Mouse (Mus musculus) intestine, embryonic 16.5 days (tissue): ENCODE data around the gene Fam107b. TPM values are rescaled to one million over a fixed set of nuclear protein-coding genes. Genes with fewer than 3 reads are reported as not detected.

Experiments
- ATAC-seq: fragments of 200-750 bp; cut with Nextera tagmentation; 2 replicates; pipeline ENCODE4 v1.8.0; 2017; ENCODE audit warnings: moderate TSS enrichment, moderate library complexity
- H3K27ac ChIP-seq: fragments of 300-500 bp; sonication (generic); 2 replicates; pipeline ENCODE4 v1.5.1; 2014; ENCODE audit warnings: mild to moderate bottlenecking, low read length
- H3K27me3 ChIP-seq: fragments of 300-500 bp; sonication (generic); replicated peaks from 2 replicates; pipeline ENCODE4 v1.6.1; 2014; ENCODE audit warnings: low read length, control low read depth, mixed read lengths; ENCODE audit not compliant: control insufficient read depth, insufficient read depth
- H3K36me3 ChIP-seq: fragments of 300-500 bp; sonication (generic); 2 replicates; pipeline ENCODE4 v1.6.1; 2014; ENCODE audit warnings: low read length, control low read depth; ENCODE audit not compliant: control insufficient read depth, insufficient read depth
- H3K4me1 ChIP-seq: fragments of 300-500 bp; sonication (generic); 2 replicates; pipeline ENCODE4 v1.6.1; 2014; ENCODE audit warnings: low read length, control low read depth, mixed read lengths; ENCODE audit not compliant: control insufficient read depth, insufficient read depth
- H3K4me2 ChIP-seq: fragments of 300-500 bp; sonication (generic); 2 replicates; pipeline ENCODE4 v1.6.1; 2014; ENCODE audit warnings: low read depth, low read length, control low read depth
- H3K4me3 ChIP-seq: fragments of 300-500 bp; sonication (generic); 2 replicates; pipeline ENCODE4 v1.5.1; 2014; ENCODE audit warnings: mild to moderate bottlenecking, low read length
- H3K9ac ChIP-seq: fragments of 300-500 bp; sonication (generic); 2 replicates; pipeline ENCODE4 v1.6.1; 2014; ENCODE audit warnings: low read depth, low read length
- H3K9me3 ChIP-seq: fragments of 300-500 bp; sonication (generic); 2 replicates; pipeline ENCODE4 v1.6.1; 2016; ENCODE audit warnings: low read length, control low read depth; ENCODE audit not compliant: control insufficient read depth
- WGBS: fragments of 180-500 bp; shearing (Covaris S2); extraction: QIAGEN DNeasy Blood & Tissue Kit; methylation state at CpG from one replicate; pipeline ENCODE4 v1.1.7; 2014; 5-methylcytosine and 5-hydroxymethylcytosine counted together
- polyA plus RNA-seq: library from polyadenylated mRNA; unstranded; fragments of >200 nt; fragmentation: Nextera tagmentation; extraction: Ambion mirVana; gene quantifications from 2 replicates; pipeline ENCODE4 v1.2.1, GENCODE M21; 2015

Fam107b gene
- polyA plus RNA-seq, 1 experiment from 2014 or later, result 36.8 TPM

DNA sequence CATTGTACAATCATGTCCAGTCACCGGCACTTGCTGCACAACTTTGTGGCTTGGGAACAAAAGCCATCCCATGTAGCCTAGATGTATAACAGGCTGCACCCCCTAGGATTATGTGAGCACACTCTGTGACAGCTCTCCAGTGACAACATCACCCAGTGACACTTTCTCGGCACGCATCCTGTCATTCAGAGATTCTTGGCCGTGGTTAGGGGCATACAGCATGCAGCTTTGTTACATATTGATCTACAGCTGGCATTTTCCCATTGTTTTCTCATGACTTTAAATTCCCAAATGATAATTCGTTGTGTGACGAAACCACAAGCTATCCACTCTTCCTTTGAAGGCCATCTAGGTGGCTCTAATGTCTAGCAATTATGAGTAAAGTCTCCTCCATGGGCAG is 58.8 kb downstream of the Fam107b start:
- WGBS, result 92% methylated on average over 6 of the region's 6 CpGs
- ATAC-seq, result no peak
- H3K27ac ChIP-seq, result no peak overlapping the region
- no peak overlapping the region for H3K4me2 ChIP-seq
- H3K27me3 ChIP-seq, result no peaks in the 10 kb centered on the region
- no peaks in the 10 kb centered on the region for H3K36me3 ChIP-seq
- no peaks in the 10 kb centered on the region for H3K9me3 ChIP-seq
- no peak overlapping the region for H3K4me3 ChIP-seq
- H3K4me1 ChIP-seq, result no peaks in the 10 kb centered on the region
- H3K9ac ChIP-seq, result no peak overlapping the region

DNA sequence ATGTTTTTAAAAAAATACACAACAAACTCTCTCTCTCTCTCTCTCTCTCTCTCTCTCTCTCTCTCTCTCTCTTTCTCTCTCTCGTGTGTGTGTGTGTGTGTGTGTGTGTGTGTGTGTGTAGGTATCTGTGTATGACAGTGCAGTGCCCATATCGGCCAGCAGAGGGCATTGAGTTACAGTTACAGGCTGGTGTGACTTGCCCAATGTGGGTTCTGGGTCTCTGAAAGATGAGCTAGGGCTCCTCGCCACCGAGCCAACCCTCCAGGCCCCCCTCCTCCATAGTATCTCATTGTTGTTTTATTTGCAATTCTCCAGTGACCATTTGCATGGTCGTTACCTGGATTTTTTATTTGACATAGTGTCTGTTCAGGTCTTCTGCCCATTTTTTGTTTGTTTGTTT is 59.5 kb downstream of the Fam107b start:
- Histone ChIP-seq H3K36me3 (no peaks in the 10 kb centered on the region), H3K9ac (no peak overlapping the region), H3K27me3 (no peaks in the 10 kb centered on the region), H3K27ac (no peak overlapping the region), H3K9me3 (no peaks in the 10 kb centered on the region), H3K4me1 (no peaks in the 10 kb centered on the region), H3K4me3 (no peak overlapping the region), H3K4me2 (no peak overlapping the region)
- WGBS, result 84% methylated on average over 5 of the region's 5 CpGs
- no peak for ATAC-seq

- WGBS, result 83% methylated on average over 5 of the region's 5 CpGs
- Histone ChIP-seq H3K4me1 (no peaks in the 10 kb centered on the region), H3K9me3 (no peaks in the 10 kb centered on the region), H3K36me3 (no peaks in the 10 kb centered on the region), H3K4me3 (no peak overlapping the region), H3K27ac (no peak overlapping the region), H3K4me2 (no peak overlapping the region), H3K27me3 (no peaks in the 10 kb centered on the region), H3K9ac (no peak overlapping the region)
- ATAC-seq, result no peak
These were observed 60.6 kb downstream of the Fam107b start for GRCm38 (mm10) chr2:3630769-3631477.

GRCm38 (mm10) chr2:3633137-3633536 is 62.8 kb downstream of the Fam107b start:
- no peak overlapping the region for H3K4me2 ChIP-seq
- H3K36me3 ChIP-seq, result no peaks in the 10 kb centered on the region
- WGBS, result 75% methylated on average over 9 of the region's 9 CpGs
- no peaks in the 10 kb centered on the region for H3K4me1 ChIP-seq
- H3K4me3 ChIP-seq, result no peak overlapping the region
- no peak overlapping the region for H3K9ac ChIP-seq
- H3K9me3 ChIP-seq, result no peaks in the 10 kb centered on the region
- no peak for ATAC-seq
- H3K27ac ChIP-seq, result no peak overlapping the region
- H3K27me3 ChIP-seq, result no peaks in the 10 kb centered on the region

GRCm38 (mm10) chr2:3636771-3637170 is 66.5 kb downstream of the Fam107b start:
- Histone ChIP-seq H3K9me3 (no peaks in the 10 kb centered on the region), H3K4me1 (no peaks in the 10 kb centered on the region), H3K27ac (no peak overlapping the region), H3K4me3 (no peak overlapping the region), H3K9ac (no peak overlapping the region), H3K27me3 (no peaks in the 10 kb centered on the region), H3K36me3 (no peaks in the 10 kb centered on the region), H3K4me2 (no peak overlapping the region)
- ATAC-seq, result no peak
- 81% methylated on average over 5 of the region's 5 CpGs for WGBS

DNA sequence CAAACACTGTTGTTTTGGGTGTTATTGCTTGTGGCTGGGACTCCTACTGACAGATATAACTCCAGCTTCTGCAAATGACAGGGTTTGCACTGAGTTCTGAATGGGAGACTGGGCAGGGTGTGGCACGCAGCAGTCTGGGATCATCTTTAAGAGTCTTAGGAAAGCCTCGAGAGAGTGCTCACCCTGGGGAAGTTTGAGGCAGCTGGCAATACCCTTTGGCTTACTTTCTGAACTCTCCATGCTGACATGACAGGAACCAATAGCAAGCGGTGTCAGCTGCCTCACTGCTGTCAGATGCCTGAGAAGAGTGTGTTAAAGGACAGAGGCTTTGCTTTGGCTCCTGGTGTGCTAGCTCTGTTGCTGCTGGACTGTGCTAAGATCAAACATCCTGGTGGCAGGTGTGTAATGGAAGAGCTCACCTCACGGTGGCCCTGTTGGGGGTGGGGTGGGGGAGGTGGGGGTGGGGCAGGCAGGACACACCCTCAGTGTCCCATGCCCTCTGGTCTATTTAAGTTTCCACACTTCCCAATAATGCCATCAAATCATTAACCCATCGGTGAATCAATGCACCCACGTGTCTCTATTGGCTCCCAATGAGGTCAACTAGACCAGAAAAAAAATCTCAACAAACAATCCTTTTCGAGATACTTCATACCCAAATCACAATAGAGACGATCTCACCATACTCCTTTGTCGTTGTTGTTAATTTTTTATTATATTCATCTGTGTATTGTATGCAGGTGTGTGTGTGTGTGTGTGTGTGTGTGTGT is 70.9 kb downstream of the Fam107b start:
- H3K27me3 ChIP-seq, result no peaks in the 10 kb centered on the region
- ATAC-seq, result peak; percentile 44; the same call in 1 of the 2 replicates
- H3K9me3 ChIP-seq, result no peaks in the 10 kb centered on the region
- no peak overlapping the region for H3K9ac ChIP-seq
- 68% methylated on average over 9 of the region's 9 CpGs for WGBS
- H3K27ac ChIP-seq, result no peak overlapping the region
- no peak overlapping the region for H3K4me3 ChIP-seq
- no peaks in the 10 kb centered on the region for H3K36me3 ChIP-seq
- no peaks in the 10 kb centered on the region for H3K4me1 ChIP-seq
- H3K4me2 ChIP-seq, result no peak overlapping the region

GRCm38 (mm10) chr2:3642949-3643348 is 72.7 kb downstream of the Fam107b start:
- H3K36me3 ChIP-seq, result no peaks in the 10 kb centered on the region
- no peaks in the 10 kb centered on the region for H3K27me3 ChIP-seq
- H3K4me2 ChIP-seq, result no peak overlapping the region
- ATAC-seq, result no peak
- no peak overlapping the region for H3K9ac ChIP-seq
- H3K9me3 ChIP-seq, result no peaks in the 10 kb centered on the region
- no peaks in the 10 kb centered on the region for H3K4me1 ChIP-seq
- H3K4me3 ChIP-seq, result no peak overlapping the region
- H3K27ac ChIP-seq, result no peak overlapping the region

- H3K4me2 ChIP-seq, result no peak overlapping the region
- H3K36me3 ChIP-seq, result no peaks in the 10 kb centered on the region
- H3K4me1 ChIP-seq, result no peaks in the 10 kb centered on the region
- H3K9ac ChIP-seq, result no peak overlapping the region
- WGBS, result 94% methylated on average over 4 of the region's 4 CpGs
- no peaks in the 10 kb centered on the region for H3K27me3 ChIP-seq
- no peak overlapping the region for H3K4me3 ChIP-seq
- no peak for ATAC-seq
- H3K27ac ChIP-seq, result no peak overlapping the region
- no peaks in the 10 kb centered on the region for H3K9me3 ChIP-seq
These were observed 75.5 kb downstream of the Fam107b start for GRCm38 (mm10) chr2:3645741-3646140.

DNA sequence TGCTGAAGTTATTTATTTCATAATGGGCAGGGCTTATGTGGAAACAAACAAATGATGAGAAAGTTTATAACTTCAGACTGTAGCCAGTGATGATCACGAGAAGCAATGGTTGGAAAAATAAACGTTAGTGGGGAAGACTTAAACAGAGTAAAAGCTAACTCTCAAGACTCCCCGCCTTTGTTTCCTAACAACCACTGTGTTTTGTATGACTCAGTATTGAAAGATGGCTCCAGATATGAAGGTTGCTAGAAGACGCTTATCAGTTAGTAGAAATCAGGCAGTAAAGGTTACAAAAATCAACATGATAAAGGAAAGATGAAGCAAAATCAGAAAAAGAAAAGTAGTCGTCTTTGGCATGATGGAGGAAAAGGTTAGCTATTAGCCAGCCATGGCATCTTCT is 78.9 kb downstream of the Fam107b start:
- WGBS, result 58% methylated on average over 5 of the region's 5 CpGs
- Histone ChIP-seq H3K36me3 (no peaks in the 10 kb centered on the region), H3K9ac (no peak overlapping the region), H3K9me3 (no peaks in the 10 kb centered on the region), H3K27me3 (no peaks in the 10 kb centered on the region), H3K4me1 (no peaks in the 10 kb centered on the region), H3K4me2 (no peak overlapping the region), H3K27ac (no peak overlapping the region), H3K4me3 (no peak overlapping the region)
- no peak for ATAC-seq
